Mouse (Mus musculus): ENCODE data around the gene Taar9. TPM values are rescaled to one million over a fixed set of nuclear protein-coding genes. Genes with fewer than 3 reads are reported as not detected.
A peak's percentile ranks its signal among the peaks of the same experiment; 100 is the strongest.
"Not testable (repeated sequence)": the region's sequence is repeated elsewhere in the genome, so short reads cannot be mapped to it uniquely, and the experiment has no call there.

Taar9 gene
- total and polyA plus RNA-seq, 2 experiments from 2014 or later, result not detected

DNA sequence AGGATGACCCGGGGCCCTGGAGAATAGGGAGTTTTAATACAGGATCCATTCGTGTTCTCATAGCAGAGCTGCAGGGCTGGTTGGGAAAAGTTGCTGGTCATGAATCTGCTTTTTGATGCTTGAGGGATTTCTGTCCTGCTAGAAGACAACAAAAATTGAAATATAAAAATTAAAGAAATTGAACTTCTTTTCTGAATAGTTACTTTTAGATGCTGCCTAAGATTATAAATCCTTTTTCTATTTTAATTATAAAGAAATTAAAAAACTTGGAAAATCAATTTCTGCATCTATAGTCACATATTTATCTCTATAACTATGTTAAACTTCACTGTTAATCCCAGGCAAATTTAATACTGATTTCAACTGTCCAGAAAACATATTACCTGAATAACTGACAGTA, 17.1 kb downstream of the Taar9 start, which contains the start of gene Taar8b:
Gene Taar8b, minus strand, starts transcription at position 101 of the 400 bp plus-strand sequence.
- ATAC-seq (ENCODE audit: insufficient read depth, low read depth), result no peak
- no peaks in the 10 kb centered on the region for H3K9me3 ChIP-seq (replicated peaks; ENCODE audit: control insufficient read depth, low read length)
- no peak for TF ChIP-seq EP300 (IDR thresholded peaks at IDR 0.05; ENCODE audit: low read depth)
- no peak for TF ChIP-seq CTCF (IDR thresholded peaks at IDR 0.05; ENCODE audit: low read depth)
- no peak within 1 kb of the TSS for H3K9ac ChIP-seq (replicated peaks; ENCODE audit: low read depth, low read length)
- no peaks in the 10 kb centered on the region for H3K4me1 ChIP-seq (ENCODE audit: control insufficient read depth, insufficient read depth)
- no peak within 1 kb of the TSS for H3K4me2 ChIP-seq (ENCODE audit: low read depth, low read length)
- no peak within 1 kb of the TSS for H3K4me3 ChIP-seq (ENCODE audit: low read depth, low read length)
- no peak within 1 kb of the TSS for H3K27ac ChIP-seq (ENCODE audit: low read depth)
- no peaks in the 10 kb centered on the region for H3K27me3 ChIP-seq (ENCODE audit: control insufficient read depth, insufficient read depth, low read length)
- H3K36me3 ChIP-seq (replicated peaks; ENCODE audit: control insufficient read depth, insufficient read depth, low read length), result no peaks in the 10 kb centered on the region
- 60% methylated on average over 2 of the region's 2 CpGs for WGBS
- no peak for DNase-seq (ENCODE audit: low spot score)

DNA sequence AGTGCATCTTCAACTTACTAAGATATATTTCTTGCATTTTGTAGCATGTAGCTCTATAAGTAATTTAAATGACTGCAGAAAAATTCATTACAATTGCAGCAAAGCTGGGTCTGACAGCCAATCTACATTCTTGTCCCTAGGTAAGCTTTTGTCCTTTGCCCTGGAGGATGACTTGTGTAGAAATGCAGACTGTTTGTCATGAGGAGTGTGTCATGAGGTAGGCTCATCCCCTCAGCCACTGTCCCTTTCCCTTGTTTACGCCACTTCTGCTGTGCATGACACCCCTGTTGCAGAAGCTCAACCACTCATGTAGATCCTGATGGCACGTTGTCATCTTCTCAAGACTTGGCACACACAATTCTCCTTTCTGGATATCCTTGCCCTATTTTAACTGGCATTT, 22.2 kb downstream of the Taar9 start:
- H3K9me3 ChIP-seq (replicated peaks; ENCODE audit: control insufficient read depth, low read length), result no peaks in the 10 kb centered on the region
- H3K9ac ChIP-seq (replicated peaks; ENCODE audit: low read depth, low read length), result no peak overlapping the region
- H3K27me3 ChIP-seq (ENCODE audit: control insufficient read depth, insufficient read depth, low read length), result no peaks in the 10 kb centered on the region
- no peak overlapping the region for H3K4me3 ChIP-seq (ENCODE audit: low read depth, low read length)
- H3K36me3 ChIP-seq (replicated peaks; ENCODE audit: control insufficient read depth, insufficient read depth, low read length), result no peaks in the 10 kb centered on the region
- WGBS, result 80% methylated on average over 2 of the region's 2 CpGs
- no peaks in the 10 kb centered on the region for H3K4me1 ChIP-seq (ENCODE audit: control insufficient read depth, insufficient read depth)
- ATAC-seq (ENCODE audit: insufficient read depth, low read depth) (no peak), DNase-seq (ENCODE audit: low spot score) (no peak)
- H3K27ac ChIP-seq (ENCODE audit: low read depth), result no peak overlapping the region
- no peak overlapping the region for H3K4me2 ChIP-seq (ENCODE audit: low read depth, low read length)
- TF ChIP-seq CTCF (IDR thresholded peaks at IDR 0.05; ENCODE audit: low read depth) (no peak), EP300 (IDR thresholded peaks at IDR 0.05; ENCODE audit: low read depth) (no peak)

- WGBS, result 55% methylated on average over 5 of the region's 5 CpGs
- no peaks in the 10 kb centered on the region for H3K36me3 ChIP-seq (replicated peaks; ENCODE audit: control insufficient read depth, insufficient read depth, low read length)
- no peak overlapping the region for H3K4me2 ChIP-seq (ENCODE audit: low read depth, low read length)
- H3K4me3 ChIP-seq (ENCODE audit: low read depth, low read length), result no peak overlapping the region
- no peaks in the 10 kb centered on the region for H3K9me3 ChIP-seq (replicated peaks; ENCODE audit: control insufficient read depth, low read length)
- H3K27ac ChIP-seq (ENCODE audit: low read depth), result no peak overlapping the region
- no peaks in the 10 kb centered on the region for H3K27me3 ChIP-seq (ENCODE audit: control insufficient read depth, insufficient read depth, low read length)
- no peaks in the 10 kb centered on the region for H3K4me1 ChIP-seq (ENCODE audit: control insufficient read depth, insufficient read depth)
- DNase-seq (ENCODE audit: low spot score) (no peak), ATAC-seq (ENCODE audit: insufficient read depth, low read depth) (no peak)
- no peak for TF ChIP-seq EP300 (IDR thresholded peaks at IDR 0.05; ENCODE audit: low read depth)
- TF ChIP-seq CTCF (IDR thresholded peaks at IDR 0.05; ENCODE audit: low read depth), result no peak
- H3K9ac ChIP-seq (replicated peaks; ENCODE audit: low read depth, low read length), result no peak overlapping the region
These were observed 22.8 kb downstream of the Taar9 start for GRCm38 (mm10) chr10:24086555-24086954.

GRCm38 (mm10) chr10:24085936-24086335, 23.4 kb downstream of the Taar9 start:
- H3K36me3 ChIP-seq (replicated peaks; ENCODE audit: control insufficient read depth, insufficient read depth, low read length), result no peaks in the 10 kb centered on the region
- no peak overlapping the region for H3K4me3 ChIP-seq (ENCODE audit: low read depth, low read length)
- no peak overlapping the region for H3K9ac ChIP-seq (replicated peaks; ENCODE audit: low read depth, low read length)
- H3K4me2 ChIP-seq (ENCODE audit: low read depth, low read length), result no peak overlapping the region
- TF ChIP-seq EP300 (IDR thresholded peaks at IDR 0.05; ENCODE audit: low read depth) (no peak), CTCF (IDR thresholded peaks at IDR 0.05; ENCODE audit: low read depth) (no peak)
- 75% methylated on average over 5 of the region's 5 CpGs for WGBS
- no peaks in the 10 kb centered on the region for H3K9me3 ChIP-seq (replicated peaks; ENCODE audit: control insufficient read depth, low read length)
- DNase-seq (ENCODE audit: low spot score), result no peak
- H3K4me1 ChIP-seq (ENCODE audit: control insufficient read depth, insufficient read depth), result no peaks in the 10 kb centered on the region
- H3K27me3 ChIP-seq (ENCODE audit: control insufficient read depth, insufficient read depth, low read length), result no peaks in the 10 kb centered on the region
- no peak overlapping the region for H3K27ac ChIP-seq (ENCODE audit: low read depth)
- ATAC-seq (ENCODE audit: insufficient read depth, low read depth), result no peak

GRCm38 (mm10) chr10:24080166-24080565, 29.2 kb downstream of the Taar9 start:
- DNase-seq (ENCODE audit: low spot score) (peak; percentile 55), ATAC-seq (ENCODE audit: insufficient read depth, low read depth) (no peak)
- TF ChIP-seq EP300 (IDR thresholded peaks at IDR 0.05; ENCODE audit: low read depth) (no peak), CTCF (IDR thresholded peaks at IDR 0.05; ENCODE audit: low read depth) (peak; percentile 65)
- Histone ChIP-seq H3K27ac (ENCODE audit: low read depth) (no peak overlapping the region), H3K4me1 (ENCODE audit: control insufficient read depth, insufficient read depth) (no peaks in the 10 kb centered on the region), H3K9me3 (replicated peaks; ENCODE audit: control insufficient read depth, low read length) (no peaks in the 10 kb centered on the region), H3K27me3 (ENCODE audit: control insufficient read depth, insufficient read depth, low read length) (no peaks in the 10 kb centered on the region), H3K36me3 (replicated peaks; ENCODE audit: control insufficient read depth, insufficient read depth, low read length) (no peaks in the 10 kb centered on the region), H3K9ac (replicated peaks; ENCODE audit: low read depth, low read length) (no peak overlapping the region), H3K4me2 (ENCODE audit: low read depth, low read length) (no peak overlapping the region), H3K4me3 (ENCODE audit: low read depth, low read length) (no peak overlapping the region)
- 31% methylated on average over 3 of the region's 3 CpGs for WGBS

DNA sequence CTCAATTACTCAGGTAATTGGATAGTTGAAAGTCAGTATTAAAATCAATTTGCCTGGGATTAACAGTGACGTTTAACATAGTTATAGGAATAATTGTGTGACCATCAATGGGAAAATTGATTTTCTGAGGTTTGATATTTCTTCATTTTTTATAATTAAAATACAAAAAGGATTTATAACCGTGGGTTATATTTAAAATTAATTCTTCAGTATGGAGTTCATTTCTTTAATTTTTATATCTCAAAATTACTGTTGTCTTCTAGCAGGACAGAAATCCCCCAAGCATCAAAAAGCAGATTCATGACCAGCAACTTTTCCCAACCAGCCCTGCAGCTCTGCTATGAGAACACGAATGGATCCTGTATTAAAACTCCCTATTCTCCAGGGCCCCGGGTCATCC, 33.1 kb downstream of the Taar9 start, which contains the start of gene Taar8a:
Gene Taar8a, plus strand, starts transcription at position 301 of the 400 bp plus-strand sequence.
- H3K36me3 ChIP-seq (replicated peaks; ENCODE audit: control insufficient read depth, insufficient read depth, low read length); H3K4me2 ChIP-seq (ENCODE audit: low read depth, low read length); H3K4me1 ChIP-seq (ENCODE audit: control insufficient read depth, insufficient read depth); H3K4me3 ChIP-seq (ENCODE audit: low read depth, low read length); ATAC-seq (ENCODE audit: insufficient read depth, low read depth); H3K27ac ChIP-seq (ENCODE audit: low read depth); H3K9me3 ChIP-seq (replicated peaks; ENCODE audit: control insufficient read depth, low read length); H3K9ac ChIP-seq (replicated peaks; ENCODE audit: low read depth, low read length); DNase-seq (ENCODE audit: low spot score); H3K27me3 ChIP-seq (ENCODE audit: control insufficient read depth, insufficient read depth, low read length): not testable (repeated sequence)
- WGBS, result 77% methylated on average over 2 of the region's 4 CpGs

- WGBS, result 37% methylated on average over 2 of the region's 2 CpGs
- not testable (repeated sequence) for H3K9ac ChIP-seq (replicated peaks; ENCODE audit: low read depth, low read length); ATAC-seq (ENCODE audit: insufficient read depth, low read depth)
These were observed 34.6 kb downstream of the Taar9 start for GRCm38 (mm10) chr10:24074751-24075150.

More at GRCm38 (mm10) chr10:24074751-24075150, 34.6 kb downstream of the Taar9 start:
- not testable (repeated sequence) for H3K27me3 ChIP-seq (ENCODE audit: control insufficient read depth, insufficient read depth, low read length); H3K9me3 ChIP-seq (replicated peaks; ENCODE audit: control insufficient read depth, low read length); H3K4me2 ChIP-seq (ENCODE audit: low read depth, low read length); H3K36me3 ChIP-seq (replicated peaks; ENCODE audit: control insufficient read depth, insufficient read depth, low read length); H3K4me1 ChIP-seq (ENCODE audit: control insufficient read depth, insufficient read depth); H3K27ac ChIP-seq (ENCODE audit: low read depth); DNase-seq (ENCODE audit: low spot score); H3K4me3 ChIP-seq (ENCODE audit: low read depth, low read length)
